Mouse (Mus musculus): Measurements from ENCODE around the gene Bcl2l2. TPM values are rescaled to one million over a fixed set of nuclear protein-coding genes. Genes with fewer than 3 reads are reported as not detected.

Bcl2l2 gene
- total and polyA plus RNA-seq, 2 experiments: 14.1 to 17.3 TPM

DNA sequence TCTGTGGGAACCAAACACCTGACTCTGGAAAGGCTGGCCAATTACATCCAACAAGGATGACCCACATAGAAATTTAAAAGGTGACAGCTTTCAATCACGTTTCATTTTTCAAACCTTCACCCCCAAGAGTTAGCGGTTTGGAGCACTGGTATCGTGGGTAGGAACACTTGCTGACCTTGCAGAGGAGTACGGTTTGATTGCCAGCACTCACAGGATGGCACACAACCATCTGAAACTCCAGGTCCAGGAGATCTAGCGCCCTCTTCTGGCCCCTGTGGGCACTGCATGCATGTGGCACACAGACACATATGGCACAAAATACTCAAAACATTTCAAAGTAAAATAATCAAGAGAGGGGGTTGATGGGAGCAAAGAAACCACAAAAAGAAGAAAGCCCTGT is 16.2 kb upstream of the Bcl2l2 start:
- TF ChIP-seq CTCF (IDR thresholded peaks at IDR 0.05; ENCODE audit: low read depth, low read length): peak; percentile 68
- no peak for TF ChIP-seq POLR2A (IDR thresholded peaks at IDR 0.05; ENCODE audit: extremely low read depth, insufficient read depth, low read length)
- no peaks in the 10 kb centered on the region for H3K36me3 ChIP-seq (ENCODE audit: control insufficient read depth, insufficient read depth, low read length)
- no peaks in the 10 kb centered on the region for H3K27me3 ChIP-seq (ENCODE audit: control insufficient read depth, insufficient read depth, low read length)
- DNase-seq (ENCODE audit: extremely low read depth, low read depth, low spot score): no peak
- no peak overlapping the region for H3K27ac ChIP-seq (replicated peaks; ENCODE audit: insufficient read depth, low read depth, low read length)
- H3K4me1 ChIP-seq (ENCODE audit: control insufficient read depth, insufficient read depth, low read length): no peaks in the 10 kb centered on the region
- WGBS: 61% methylated on average over 5 of the region's 5 CpGs
- H3K4me3 ChIP-seq (ENCODE audit: insufficient read depth, low read depth, low read length): no peak overlapping the region
- no peaks in the 10 kb centered on the region for H3K79me2 ChIP-seq (ENCODE audit: control insufficient read depth, insufficient read depth, low read length)
- H3K9ac ChIP-seq (ENCODE audit: low read depth, low read length): no peak overlapping the region

DNA sequence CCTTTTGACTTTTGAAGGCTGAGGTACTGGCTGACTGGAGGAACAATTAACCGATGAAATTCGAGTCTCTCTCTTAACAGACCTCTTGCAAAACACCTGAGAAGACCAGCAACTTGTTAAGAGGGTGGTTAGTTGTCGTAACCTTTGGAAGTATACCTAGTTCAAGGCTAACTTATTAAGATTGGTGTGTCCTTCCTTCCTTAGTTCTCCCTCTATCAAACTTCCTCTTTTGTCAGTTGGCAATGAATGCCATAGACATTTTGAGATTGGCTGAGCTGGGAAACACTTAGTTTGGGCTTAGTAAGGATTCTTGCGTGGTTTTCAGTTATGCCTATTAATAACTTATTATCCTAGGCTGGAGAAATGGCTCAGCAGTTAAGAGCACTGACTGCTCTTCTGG is 15.2 kb upstream of the Bcl2l2 start:
- TF ChIP-seq CTCF (IDR thresholded peaks at IDR 0.05; ENCODE audit: low read depth, low read length): no peak
- TF ChIP-seq POLR2A (IDR thresholded peaks at IDR 0.05; ENCODE audit: extremely low read depth, insufficient read depth, low read length): no peak
- Histone ChIP-seq H3K27me3 (ENCODE audit: control insufficient read depth, insufficient read depth, low read length) (no peaks in the 10 kb centered on the region), H3K9ac (ENCODE audit: low read depth, low read length) (no peak overlapping the region), H3K4me1 (ENCODE audit: control insufficient read depth, insufficient read depth, low read length) (no peaks in the 10 kb centered on the region), H3K36me3 (ENCODE audit: control insufficient read depth, insufficient read depth, low read length) (no peaks in the 10 kb centered on the region), H3K27ac (replicated peaks; ENCODE audit: insufficient read depth, low read depth, low read length) (no peak overlapping the region), H3K4me3 (ENCODE audit: insufficient read depth, low read depth, low read length) (no peak overlapping the region), H3K79me2 (ENCODE audit: control insufficient read depth, insufficient read depth, low read length) (no peaks in the 10 kb centered on the region)
- 83% methylated on average over 4 of the region's 4 CpGs for WGBS
- DNase-seq (ENCODE audit: extremely low read depth, low read depth, low spot score): no peak

DNA sequence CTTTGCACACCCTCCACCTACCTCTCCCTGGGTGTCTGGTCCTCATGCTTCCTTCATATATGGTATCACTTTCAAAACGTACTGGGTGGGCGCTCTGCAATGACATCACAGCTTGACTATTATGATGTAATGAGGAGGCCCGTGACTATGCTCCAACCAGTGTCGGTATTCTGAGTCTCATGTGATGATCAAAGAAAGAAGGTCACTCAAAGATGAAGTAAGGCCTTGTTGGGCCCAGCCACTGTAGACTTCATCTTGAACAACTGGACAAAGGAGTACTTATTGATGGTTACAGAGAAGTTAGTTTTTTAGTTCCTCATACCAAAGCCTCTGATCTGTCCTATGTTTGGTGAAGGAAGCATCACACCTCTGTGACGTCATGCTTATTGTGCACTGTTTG is 12.3 kb upstream of the Bcl2l2 start, which contains the start of gene Homez:
TSS of gene Homez (minus strand) at position 101 of the 400 bp plus-strand sequence.
- H3K4me1 ChIP-seq (ENCODE audit: control insufficient read depth, insufficient read depth, low read length): peaks cover 1% of the 10 kb centered on the region; the same call in 1 of the 2 replicates
- H3K79me2 ChIP-seq (ENCODE audit: control insufficient read depth, insufficient read depth, low read length): no peaks in the 10 kb centered on the region
- H3K4me3 ChIP-seq (ENCODE audit: insufficient read depth, low read depth, low read length): no peak within 1 kb of the TSS
- no peak for TF ChIP-seq CTCF (IDR thresholded peaks at IDR 0.05; ENCODE audit: low read depth, low read length)
- no peak for TF ChIP-seq POLR2A (IDR thresholded peaks at IDR 0.05; ENCODE audit: extremely low read depth, insufficient read depth, low read length)
- no peak for DNase-seq (ENCODE audit: extremely low read depth, low read depth, low spot score)
- WGBS: 93% methylated on average over 5 of the region's 5 CpGs
- H3K27ac ChIP-seq (replicated peaks; ENCODE audit: insufficient read depth, low read depth, low read length): no peak within 1 kb of the TSS
- H3K36me3 ChIP-seq (ENCODE audit: control insufficient read depth, insufficient read depth, low read length): no peaks in the 10 kb centered on the region
- no peak within 1 kb of the TSS for H3K9ac ChIP-seq (ENCODE audit: low read depth, low read length)
- no peaks in the 10 kb centered on the region for H3K27me3 ChIP-seq (ENCODE audit: control insufficient read depth, insufficient read depth, low read length)

DNA sequence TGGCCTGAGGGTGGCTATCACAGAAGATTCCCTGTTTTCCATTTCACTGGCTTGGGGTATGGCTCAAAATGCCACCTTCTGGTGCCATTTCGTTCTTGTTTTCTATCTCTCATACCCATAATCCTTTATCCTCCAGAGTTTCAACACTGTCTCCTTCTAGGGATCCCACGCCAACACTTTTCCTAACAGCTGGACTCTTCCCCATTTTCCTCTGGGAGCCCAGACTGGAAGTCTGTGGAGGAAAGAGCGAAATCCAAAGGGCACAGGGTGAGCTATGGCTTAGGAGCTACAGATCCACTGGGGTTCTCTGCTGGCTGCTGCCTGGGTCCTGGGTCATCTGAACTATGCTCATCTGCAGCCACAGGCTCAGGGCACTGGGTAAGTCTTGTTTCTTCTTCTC is 9.0 kb upstream of the Bcl2l2 start:
- peaks cover 4% of the 10 kb centered on the region; the same call in 1 of the 2 replicates for H3K4me1 ChIP-seq (ENCODE audit: control insufficient read depth, insufficient read depth, low read length)
- no peaks in the 10 kb centered on the region for H3K79me2 ChIP-seq (ENCODE audit: control insufficient read depth, insufficient read depth, low read length)
- no peaks in the 10 kb centered on the region for H3K27me3 ChIP-seq (ENCODE audit: control insufficient read depth, insufficient read depth, low read length)
- H3K27ac ChIP-seq (replicated peaks; ENCODE audit: insufficient read depth, low read depth, low read length): no peak overlapping the region
- 90% methylated on average over 3 of the region's 3 CpGs for WGBS
- H3K36me3 ChIP-seq (ENCODE audit: control insufficient read depth, insufficient read depth, low read length): no peaks in the 10 kb centered on the region
- DNase-seq (ENCODE audit: extremely low read depth, low read depth, low spot score): no peak
- H3K4me3 ChIP-seq (ENCODE audit: insufficient read depth, low read depth, low read length): no peak overlapping the region
- TF ChIP-seq POLR2A (IDR thresholded peaks at IDR 0.05; ENCODE audit: extremely low read depth, insufficient read depth, low read length) (no peak), CTCF (IDR thresholded peaks at IDR 0.05; ENCODE audit: low read depth, low read length) (no peak)
- H3K9ac ChIP-seq (ENCODE audit: low read depth, low read length): no peak overlapping the region

DNA sequence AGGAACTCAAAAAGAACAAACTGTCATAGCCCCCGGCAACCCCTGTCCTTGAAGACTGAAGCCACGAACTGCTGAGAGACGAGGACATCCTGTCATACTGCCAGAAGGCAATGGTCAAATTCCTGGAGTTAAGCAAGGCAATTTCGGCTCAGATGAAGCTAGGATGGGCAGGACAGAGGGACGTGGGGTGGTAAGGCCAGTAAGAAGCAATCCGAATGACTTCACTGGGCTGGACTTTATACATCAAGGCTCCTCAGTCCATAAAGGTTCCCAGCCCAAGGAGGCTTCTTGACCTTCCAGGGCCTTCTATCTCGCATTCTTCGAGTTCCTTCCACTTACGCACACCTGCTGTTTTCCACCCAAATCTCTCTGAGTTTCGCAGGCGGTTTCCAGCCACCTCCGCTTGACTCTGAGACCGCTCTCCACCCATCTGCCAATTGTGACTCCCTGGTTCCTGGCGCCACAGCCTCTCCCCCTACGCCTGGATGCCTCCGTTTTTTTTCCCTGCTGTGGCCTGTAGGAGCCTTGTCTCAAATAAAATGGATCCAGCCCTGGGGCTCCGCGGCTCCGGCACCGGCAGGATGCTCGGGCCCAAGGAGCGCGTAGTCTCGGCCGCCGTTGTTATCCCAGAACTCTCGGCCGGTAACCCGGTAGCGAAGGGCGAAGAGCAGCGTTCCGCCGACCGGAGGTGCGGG is 7.2 kb upstream of the Bcl2l2 start:
- DNase-seq (ENCODE audit: extremely low read depth, low read depth, low spot score): no peak

DNA sequence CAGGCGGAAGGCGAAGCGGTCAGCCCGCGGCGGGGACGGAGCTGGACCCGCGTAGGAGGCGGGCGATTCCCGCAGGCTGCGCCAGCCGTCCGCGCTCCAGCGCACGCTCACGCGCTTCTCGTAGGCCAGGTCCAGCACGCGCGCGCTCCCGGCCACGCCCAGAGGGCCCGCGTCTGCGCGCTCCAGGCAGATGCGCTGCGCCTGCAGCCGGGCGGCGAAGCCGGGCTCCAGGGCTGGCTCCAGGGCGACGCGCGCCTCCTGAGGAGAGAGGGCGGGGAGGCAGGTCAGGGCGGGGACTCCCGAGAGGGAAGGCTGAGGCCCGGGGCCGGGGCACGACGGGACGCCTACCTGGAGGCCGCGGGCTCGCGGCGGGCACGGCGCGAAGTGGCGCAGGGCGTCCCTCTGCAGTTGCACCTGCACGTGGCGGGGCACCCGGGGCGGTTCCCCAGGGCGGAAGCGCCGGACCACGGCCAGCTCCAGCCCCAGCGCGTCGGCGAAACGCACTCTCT is 6.6 kb upstream of the Bcl2l2 start:
- Histone ChIP-seq H3K27ac (replicated peaks; ENCODE audit: insufficient read depth, low read depth, low read length) (peak overlapping the region; percentile 89), H3K36me3 (ENCODE audit: control insufficient read depth, insufficient read depth, low read length) (no peaks in the 10 kb centered on the region), H3K27me3 (ENCODE audit: control insufficient read depth, insufficient read depth, low read length) (no peaks in the 10 kb centered on the region), H3K9ac (ENCODE audit: low read depth, low read length) (peak overlapping the region; percentile 86), H3K4me1 (ENCODE audit: control insufficient read depth, insufficient read depth, low read length) (peaks cover 4% of the 10 kb centered on the region; the same call in 1 of the 2 replicates), H3K4me3 (ENCODE audit: insufficient read depth, low read depth, low read length) (peak overlapping the region; percentile 71), H3K79me2 (ENCODE audit: control insufficient read depth, insufficient read depth, low read length) (no peaks in the 10 kb centered on the region)
- 0% methylated on average over 51 of the region's 72 CpGs for WGBS
- DNase-seq (ENCODE audit: extremely low read depth, low read depth, low spot score): peak; percentile 78
- TF ChIP-seq CTCF (IDR thresholded peaks at IDR 0.05; ENCODE audit: low read depth, low read length) (no peak), POLR2A (IDR thresholded peaks at IDR 0.05; ENCODE audit: extremely low read depth, insufficient read depth, low read length) (no peak)

More for the DNA sequence above, 7.2 kb upstream of the Bcl2l2 start:
- Histone ChIP-seq H3K79me2 (ENCODE audit: control insufficient read depth, insufficient read depth, low read length) (no peaks in the 10 kb centered on the region), H3K36me3 (ENCODE audit: control insufficient read depth, insufficient read depth, low read length) (no peaks in the 10 kb centered on the region), H3K4me1 (ENCODE audit: control insufficient read depth, insufficient read depth, low read length) (peaks cover 4% of the 10 kb centered on the region; the same call in 1 of the 2 replicates), H3K27me3 (ENCODE audit: control insufficient read depth, insufficient read depth, low read length) (no peaks in the 10 kb centered on the region), H3K27ac (replicated peaks; ENCODE audit: insufficient read depth, low read depth, low read length) (0 out of 2 replicates have a peak overlapping the region, but pooled peaks have one; percentile 10), H3K9ac (ENCODE audit: low read depth, low read length) (peak overlapping the region; percentile 86), H3K4me3 (ENCODE audit: insufficient read depth, low read depth, low read length) (peak overlapping the region; percentile 71)
- WGBS: 13% methylated on average over 36 of the region's 36 CpGs
- TF ChIP-seq POLR2A (IDR thresholded peaks at IDR 0.05; ENCODE audit: extremely low read depth, insufficient read depth, low read length) (no peak), CTCF (IDR thresholded peaks at IDR 0.05; ENCODE audit: low read depth, low read length) (no peak)
